Mouse (Mus musculus): Measurements from ENCODE around the gene Nim1k. TPM values are rescaled to one million over a fixed set of nuclear protein-coding genes. Genes with fewer than 3 reads are reported as not detected.
"Not testable (repeated sequence)": the region's sequence is repeated elsewhere in the genome, so short reads cannot be mapped to it uniquely, and the experiment has no call there.

Gene Nim1k
- total RNA-seq, 2 experiments from 2014 or later: 1.2 to 1.6 TPM

- DNase-seq: no peak
- intact Hi-C loops (cut with DNase I): loop anchor here (2.0 kb wide), 1 partner anchor 100 kb away; the partner anchor contains the start of gene Zfp131
Observed at GRCm38 (mm10) chr13:119690876-119691620, 64.6 kb downstream of the Nim1k start.

GRCm38 (mm10) chr13:119690039-119690728 lies 65.5 kb downstream of the Nim1k start, which contains the start of gene Hmgcs1:
Gene Hmgcs1, plus strand, starts transcription at chr13:119690379.
- intact Hi-C loops (cut with DNase I): loop anchor here (2.0 kb wide), 1 partner anchor 101 kb away; the partner anchor contains the start of gene Zfp131

GRCm38 (mm10) chr13:119689709-119690038 lies 66.0 kb downstream of the Nim1k start:
- intact Hi-C loops (cut with DNase I): loop anchor here (2.0 kb wide), 1 partner anchor 101 kb away; the partner anchor contains the start of gene Zfp131
- DNase-seq: no peak

More at GRCm38 (mm10) chr13:119690039-119690728, 65.5 kb downstream of the Nim1k start, which contains the start of gene Hmgcs1:
- DNase-seq: peak; percentile 95 to 96

- intact Hi-C loops (cut with DNase I): no loop called here
- no peak for DNase-seq
Observed at GRCm38 (mm10) chr13:119684416-119685177, 71.1 kb downstream of the Nim1k start.

GRCm38 (mm10) chr13:119681161-119681560 lies 74.5 kb downstream of the Nim1k start:
- intact Hi-C loops (cut with DNase I): no loop called here
- no peak for DNase-seq

- no peak for DNase-seq
- intact Hi-C loops (cut with DNase I): no loop called here
Observed at GRCm38 (mm10) chr13:119679721-119680120, 76.0 kb downstream of the Nim1k start.

- intact Hi-C loops (cut with DNase I): no loop called here
- DNase-seq: no peak
Observed at GRCm38 (mm10) chr13:119678794-119679193, 76.9 kb downstream of the Nim1k start.

- intact Hi-C loops (cut with DNase I): not testable (repeated sequence)
- peak in 1 of 2 experiments; percentile 7 for DNase-seq
Observed at GRCm38 (mm10) chr13:119661420-119661819, 94.3 kb downstream of the Nim1k start.

Other genes with a start within 250 kb of the Nim1k start
- not detected for gene Ccl28, start 132.1 kb downstream of the Nim1k start, total RNA-seq (2021)
- gene Hmgcs1, start 65.5 kb downstream of the Nim1k start, total RNA-seq (2021): 10 to 100 TPM; 38.6 to 39.0 TPM
- gene Zfp131, start 35.0 kb upstream of the Nim1k start, total RNA-seq (2021): 10 to 100 TPM; 17.0 to 19.0 TPM
- not detected for gene AF067063, start 74.3 kb upstream of the Nim1k start, total RNA-seq (2021)
- not detected for gene D13Ertd608e, start 80.1 kb upstream of the Nim1k start, total RNA-seq (2021)
- gene Tcstv1, start 138.9 kb upstream of the Nim1k start, total RNA-seq (2021): not detected
- not detected for gene Gm21761, start 173.4 kb upstream of the Nim1k start, total RNA-seq (2021)
- not detected for gene B020031M17Rik, start 194.9 kb upstream of the Nim1k start, total RNA-seq (2021)

Data from heart, postnatal 36 days (tissue).